11 mouse cellular contexts compared by ENCODE assay signal in genomic region chr4:106209975-106210374, GRCm38 (mm10).
DNase-seq lines count a peak whose midpoint lies in the region; ATAC-seq and TF ChIP-seq lines count a peak whose summit lies in the region.
"Had no signal": no experiment of that assay in that cellular context is flagged by ENCODE, and none has a peak within 500 bp of the region (broad histone marks: within the 10 kb centered on the region; RNA-seq: fewer than 3 reads in every experiment).

No protein-coding gene starts in this region.

- no peak overlapping the region for H3K9ac ChIP-seq in hindbrain, postnatal 0 days (replicated peaks; ENCODE audit: low read length)
- no peak overlapping the region for H3K9ac ChIP-seq in hindbrain, embryonic 16.5 days (ENCODE audit: low read depth, low read length)
- H3K9ac ChIP-seq in liver, adult 2 months (ENCODE audit: low read depth, low read length): no peak overlapping the region
- H3K9ac ChIP-seq in forebrain, embryonic 11.5 days (ENCODE audit: low read length): no peak overlapping the region
- H3K9ac ChIP-seq in midbrain, embryonic 13.5 days (replicated peaks): no peak overlapping the region
- H3K9ac ChIP-seq: heart, embryonic 15.5 days had no signal

- no peaks in the 10 kb centered on the region for H3K27me3 ChIP-seq in hindbrain, postnatal 0 days (ENCODE audit: insufficient read depth, low read length)
- H3K27me3 ChIP-seq in hindbrain, embryonic 16.5 days (replicated peaks; ENCODE audit: control insufficient read depth, insufficient read depth, low read length): no peaks in the 10 kb centered on the region
- H3K27me3 ChIP-seq in liver, adult 2 months (ENCODE audit: control insufficient read depth, insufficient read depth, low read length): no peaks in the 10 kb centered on the region
- H3K27me3 ChIP-seq in forebrain, embryonic 11.5 days (ENCODE audit: control insufficient read depth, insufficient read depth, low read length): no peaks in the 10 kb centered on the region
- H3K27me3 ChIP-seq in midbrain, embryonic 13.5 days: no peaks in the 10 kb centered on the region
- H3K27me3 ChIP-seq: heart, embryonic 15.5 days had no signal

- ATAC-seq in hindbrain, postnatal 0 days: peak; percentile 27; the same call in 1 of the 2 replicates
- ATAC-seq in hindbrain, embryonic 16.5 days: no peak
- ATAC-seq in forebrain, embryonic 11.5 days (replicated peaks; ENCODE audit: low FRiP score): no peak
- no peak for ATAC-seq in midbrain, embryonic 13.5 days
- ATAC-seq: forebrain, embryonic 14.5 days had no signal

- WGBS in hindbrain, postnatal 0 days: 100% methylated on average over 1 of the region's 1 CpGs
- 100% methylated on average over 1 of the region's 1 CpGs for whole genome bisulfite sequencing in hindbrain, embryonic 16.5 days
- WGBS in liver, adult 2 months: 94% methylated on average over 1 of the region's 1 CpGs
- 100% methylated on average over 1 of the region's 1 CpGs for WGBS in forebrain, embryonic 11.5 days
- 92% methylated on average over 1 of the region's 1 CpGs for WGBS in midbrain, embryonic 13.5 days

- no peaks in the 10 kb centered on the region for H3K9me3 ChIP-seq in hindbrain, postnatal 0 days (ENCODE audit: low read length)
- H3K9me3 ChIP-seq in hindbrain, embryonic 16.5 days (ENCODE audit: control insufficient read depth, low read length): no peaks in the 10 kb centered on the region
- H3K9me3 ChIP-seq in forebrain, embryonic 11.5 days (ENCODE audit: control insufficient read depth, low read length): no peaks in the 10 kb centered on the region
- no peaks in the 10 kb centered on the region for H3K9me3 ChIP-seq in midbrain, embryonic 13.5 days
- H3K9me3 ChIP-seq: heart, embryonic 15.5 days had no signal

- no peaks in the 10 kb centered on the region for H3K36me3 ChIP-seq in hindbrain, postnatal 0 days (ENCODE audit: insufficient read depth, low read length)
- H3K36me3 ChIP-seq in hindbrain, embryonic 16.5 days (ENCODE audit: control insufficient read depth, insufficient read depth, low read length): no peaks in the 10 kb centered on the region
- no peaks in the 10 kb centered on the region for H3K36me3 ChIP-seq in liver, adult 2 months (ENCODE audit: control insufficient read depth, insufficient read depth, low read length)
- no peaks in the 10 kb centered on the region for H3K36me3 ChIP-seq in forebrain, embryonic 11.5 days (ENCODE audit: control insufficient read depth, insufficient read depth, low read length)
- no peaks in the 10 kb centered on the region for H3K36me3 ChIP-seq in midbrain, embryonic 13.5 days
- H3K36me3 ChIP-seq: heart, embryonic 15.5 days had no signal

- H3K4me1 ChIP-seq in hindbrain, postnatal 0 days (ENCODE audit: insufficient read depth, low read length): no peaks in the 10 kb centered on the region
- H3K4me1 ChIP-seq in hindbrain, embryonic 16.5 days (ENCODE audit: control insufficient read depth, insufficient read depth, low read depth, low read length): no peaks in the 10 kb centered on the region
- no peaks in the 10 kb centered on the region for H3K4me1 ChIP-seq in liver, adult 2 months (ENCODE audit: control insufficient read depth, insufficient read depth, low read length)
- no peaks in the 10 kb centered on the region for H3K4me1 ChIP-seq in forebrain, embryonic 11.5 days (replicated peaks; ENCODE audit: control insufficient read depth, insufficient read depth, low read length)
- H3K4me1 ChIP-seq in midbrain, embryonic 13.5 days (replicated peaks): no peaks in the 10 kb centered on the region

- TF ChIP-seq CTCF in hindbrain, postnatal 0 days (IDR thresholded peaks at IDR 0.05; ENCODE audit: low read depth): peak; percentile 25; the same call in 1 of the 2 replicates
- TF ChIP-seq CTCF in liver, adult 2 months (IDR thresholded peaks at IDR 0.05; ENCODE audit: low read depth, low read length): peak; percentile 88

- H3K79me2 ChIP-seq in liver, adult 2 months (ENCODE audit: control insufficient read depth, insufficient read depth, low read length): no peaks in the 10 kb centered on the region

- H3K27ac ChIP-seq in hindbrain, postnatal 0 days: no peak overlapping the region
- H3K27ac ChIP-seq in hindbrain, embryonic 16.5 days (ENCODE audit: low read depth, low read length): no peak overlapping the region
- H3K27ac ChIP-seq in liver, adult 2 months (replicated peaks; ENCODE audit: insufficient read depth, low read depth, low read length): no peak overlapping the region
- no peak overlapping the region for H3K27ac ChIP-seq in forebrain, embryonic 11.5 days (ENCODE audit: low read depth, low read length)
- H3K27ac ChIP-seq in midbrain, embryonic 13.5 days: no peak overlapping the region
- H3K27ac ChIP-seq: heart, embryonic 15.5 days had no signal

- no peak for TF ChIP-seq POLR2A in liver, adult 2 months (IDR thresholded peaks at IDR 0.05; ENCODE audit: extremely low read depth, insufficient read depth, low read length)

- no peak overlapping the region for H3K4me3 ChIP-seq in hindbrain, postnatal 0 days (ENCODE audit: low read length)
- H3K4me3 ChIP-seq in hindbrain, embryonic 16.5 days (ENCODE audit: low read length): no peak overlapping the region
- H3K4me3 ChIP-seq in liver, adult 2 months (ENCODE audit: insufficient read depth, low read depth, low read length): no peak overlapping the region
- H3K4me3 ChIP-seq in forebrain, embryonic 11.5 days (ENCODE audit: low read depth, low read length): no peak overlapping the region
- H3K4me3 ChIP-seq in midbrain, embryonic 13.5 days (replicated peaks): no peak overlapping the region
- H3K4me3 ChIP-seq: heart, embryonic 15.5 days had no signal

- H3K4me2 ChIP-seq in hindbrain, postnatal 0 days (ENCODE audit: low read depth, low read length): no peak overlapping the region
- H3K4me2 ChIP-seq in hindbrain, embryonic 16.5 days (ENCODE audit: low read length): no peak overlapping the region
- no peak overlapping the region for H3K4me2 ChIP-seq in forebrain, embryonic 11.5 days (ENCODE audit: low read depth, low read length, severe bottlenecking)
- no peak overlapping the region for H3K4me2 ChIP-seq in midbrain, embryonic 13.5 days (replicated peaks)
- H3K4me2 ChIP-seq: heart, embryonic 15.5 days had no signal

- DNase-seq in hindbrain, postnatal 0 days (ENCODE audit: low spot score): no peak
- peak; percentile 48 for DNase-seq in thymus, postnatal 14 days
- DNase-seq in thymus, adult 18-20 months: no peak
- peak; percentile 37 for DNase-seq in liver, adult 2 months (ENCODE audit: extremely low read depth, low read depth, low spot score)
- no peak for DNase-seq in forebrain, embryonic 11.5 days (ENCODE audit: low spot score)
- no peak for DNase-seq in cerebellum, adult 9-10 months
- DNase-seq: kidney, postnatal 14 days had no signal

Comparison
In these comparisons a context has a peak if more than half of its experiments do, and no peak if none do; other contexts are left out.
1. DNase-seq: peak in thymus, postnatal 14 days (single experiment) and liver, adult 2 months (single experiment); none in hindbrain, postnatal 0 days (single experiment), thymus, adult 18-20 months (0 of 2), forebrain, embryonic 11.5 days (single experiment) and cerebellum, adult 9-10 months (single experiment).